Mouse (Mus musculus): ENCODE results near the gene Ccdc138. TPM values are rescaled to one million over a fixed set of nuclear protein-coding genes. Genes with fewer than 3 reads are reported as not detected.

Gene Ccdc138
- total RNA-seq, 1 experiment from 2014 or later: 3.8 TPM

Other genes starting within 250 kb of the Ccdc138 start
- 40.5 and 45.2 TPM in 2 replicates for gene Gcc2, start 242.5 kb upstream of the Ccdc138 start, total RNA-seq (2021)
- 51.8 and 54.9 TPM in 2 replicates for gene Lims1, start 174.5 kb upstream of the Ccdc138 start, total RNA-seq (2021)
- gene Ranbp2, start 51.0 kb upstream of the Ccdc138 start, total RNA-seq (2021): 71.0 and 72.9 TPM in 2 replicates
- 0.11 and 0.23 TPM in 2 replicates for gene Edar, start 177.7 kb downstream of the Ccdc138 start, total RNA-seq (2021)
- not detected in 2 replicates for gene Gm17542, start 220.3 kb downstream of the Ccdc138 start, total RNA-seq (2021)